Comparison of ENCODE assay signal across 8 mouse cellular contexts in the genomic region with DNA sequence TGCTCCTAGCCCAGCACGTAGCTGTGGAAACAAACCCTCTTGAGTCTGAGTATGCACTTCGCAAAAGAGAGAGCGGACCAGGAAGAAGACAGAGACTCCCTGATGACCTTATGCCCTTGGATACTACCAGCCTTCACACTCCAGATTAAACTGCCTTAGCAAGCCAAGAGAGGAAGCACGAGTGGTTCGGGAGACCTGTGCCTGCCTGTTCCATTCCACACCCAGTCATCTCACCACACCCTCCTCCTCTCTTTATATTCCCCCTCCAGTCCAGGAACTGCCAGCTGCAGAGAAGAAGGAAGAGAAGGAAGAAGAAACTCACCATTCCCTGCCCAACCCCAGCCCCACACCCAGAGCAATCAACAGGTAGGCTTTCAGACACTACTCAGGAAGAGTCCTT. TPM values are rescaled to one million over a fixed set of nuclear protein-coding genes. Genes with fewer than 3 reads are reported as not detected.
DNase-seq lines count a peak whose midpoint lies in the region; ATAC-seq and TF ChIP-seq lines count a peak whose summit lies in the region.

A gene (plus strand): TSS at position 221 of the 400 bp plus-strand sequence.

- H3K9me3 ChIP-seq in embryonic facial prominence, embryonic 15.5 days (replicated peaks) = no peaks in the 10 kb centered on the region
- H3K9me3 ChIP-seq in kidney, postnatal 0 days (replicated peaks; ENCODE audit: low read length) = no peaks in the 10 kb centered on the region
- H3K9me3 ChIP-seq in midbrain, embryonic 11.5 days (ENCODE audit: control insufficient read depth, low read length) = no peaks in the 10 kb centered on the region

- ATAC-seq in embryonic facial prominence, embryonic 15.5 days (ENCODE audit: insufficient number of reproducible peaks, low FRiP score, low TSS enrichment, low read depth) = no peak
- ATAC-seq in kidney, postnatal 0 days (replicated peaks; ENCODE audit: low FRiP score, low read depth) = no peak
- ATAC-seq in midbrain, embryonic 11.5 days (ENCODE audit: low FRiP score) = no peak

- DNase-seq in layer of hippocampus, adult 8-10 months (ENCODE audit: low spot score in 2 of 2) = no peak
- no peak for DNase-seq in layer of hippocampus, adult 11-12 months (ENCODE audit: low spot score)
- DNase-seq in kidney, postnatal 0 days (ENCODE audit: low spot score) = no peak
- DNase-seq in midbrain, embryonic 11.5 days (ENCODE audit: low spot score, missing footprints) = no peak
- DNase-seq in yolk sac, embryonic 10.5 days (ENCODE audit: low spot score) = no peak
- no peak for DNase-seq in thymus, postnatal 36 days
- DNase-seq in right cerebral cortex, adult 18-20 months = no peak

- peaks cover 23% of the 10 kb centered on the region for H3K4me1 ChIP-seq in embryonic facial prominence, embryonic 15.5 days
- peaks cover 8% of the 10 kb centered on the region; the same call in 1 of the 2 replicates for H3K4me1 ChIP-seq in kidney, postnatal 0 days (replicated peaks; ENCODE audit: insufficient read depth, low read length)
- peaks cover 12% of the 10 kb centered on the region; the same call in 1 of the 2 replicates for H3K4me1 ChIP-seq in midbrain, embryonic 11.5 days (ENCODE audit: control insufficient read depth, insufficient read depth, low read length)

- H3K4me3 ChIP-seq in embryonic facial prominence, embryonic 15.5 days (replicated peaks) = peak within 1 kb of the TSS; percentile 36
- peak within 1 kb of the TSS; percentile 23 for H3K4me3 ChIP-seq in kidney, postnatal 0 days (replicated peaks; ENCODE audit: low read depth, low read length)
- H3K4me3 ChIP-seq in midbrain, embryonic 11.5 days (ENCODE audit: low read depth, low read length) = peak within 1 kb of the TSS; percentile 29

- peak within 1 kb of the TSS; percentile 51 for H3K4me2 ChIP-seq in embryonic facial prominence, embryonic 15.5 days (replicated peaks)
- peak within 1 kb of the TSS; percentile 50 for H3K4me2 ChIP-seq in kidney, postnatal 0 days (ENCODE audit: low read length)
- H3K4me2 ChIP-seq in midbrain, embryonic 11.5 days = peak within 1 kb of the TSS; percentile 53

- H3K27ac ChIP-seq in embryonic facial prominence, embryonic 15.5 days (replicated peaks) = peak within 1 kb of the TSS; percentile 8; the same call in 1 of the 2 replicates
- H3K27ac ChIP-seq in kidney, postnatal 0 days = no peak within 1 kb of the TSS
- no peak within 1 kb of the TSS for H3K27ac ChIP-seq in midbrain, embryonic 11.5 days (ENCODE audit: low read depth, low read length)

- H3K36me3 ChIP-seq in embryonic facial prominence, embryonic 15.5 days = no peaks in the 10 kb centered on the region
- H3K36me3 ChIP-seq in kidney, postnatal 0 days (ENCODE audit: insufficient read depth, low read length) = no peaks in the 10 kb centered on the region
- H3K36me3 ChIP-seq in midbrain, embryonic 11.5 days (ENCODE audit: control insufficient read depth, insufficient read depth, low read length) = no peaks in the 10 kb centered on the region

- 47% methylated on average over 5 of the region's 5 CpGs for WGBS in embryonic facial prominence, embryonic 15.5 days
- 39% methylated on average over 5 of the region's 5 CpGs for WGBS in kidney, postnatal 0 days
- WGBS in midbrain, embryonic 11.5 days = 72% methylated on average over 5 of the region's 5 CpGs

- H3K9ac ChIP-seq in embryonic facial prominence, embryonic 15.5 days = no peak within 1 kb of the TSS
- H3K9ac ChIP-seq in kidney, postnatal 0 days (ENCODE audit: low read depth, low read length) = 0 out of 2 replicates have a peak within 1 kb of the TSS, but pooled peaks have one; percentile 31
- peak within 1 kb of the TSS; percentile 62 for H3K9ac ChIP-seq in midbrain, embryonic 11.5 days (ENCODE audit: low read length)

- no peak for TF ChIP-seq CTCF in kidney, postnatal 0 days (IDR thresholded peaks at IDR 0.05; ENCODE audit: low read depth)

- peaks cover 9% of the 10 kb centered on the region; the same call in 1 of the 2 replicates for H3K27me3 ChIP-seq in embryonic facial prominence, embryonic 15.5 days
- H3K27me3 ChIP-seq in kidney, postnatal 0 days (ENCODE audit: insufficient read depth, low read length) = no peaks in the 10 kb centered on the region
- H3K27me3 ChIP-seq in midbrain, embryonic 11.5 days (ENCODE audit: control insufficient read depth, insufficient read depth, low read length) = peaks cover 12% of the 10 kb centered on the region

RNA-seq across cellular contexts. Expression of the gene that starts here (rescaled TPM):
- 100 to 1,000 TPM; 386 to 462 (median 428) TPM for total RNA-seq in layer of hippocampus, adult 8-10 months (2022)
- polyA plus RNA-seq in embryonic facial prominence, embryonic 15.5 days (2015; fragmentation: Nextera tagmentation; extraction: Ambion mirVana) = 63.8 and 67.3 TPM in 2 replicates
- 63.1 and 70.4 TPM in 2 replicates for polyA plus RNA-seq in kidney, postnatal 0 days (2015; fragmentation: Nextera tagmentation; extraction: Ambion mirVana)
- polyA plus RNA-seq in midbrain, embryonic 11.5 days (2014; fragmentation: Nextera tagmentation; extraction: Ambion mirVana) = 3.8 and 4.1 TPM in 2 replicates

Comparison
In these comparisons a context has a peak if more than half of its experiments do, and no peak if none do; other contexts are left out.
1. RNA of the gene that starts here (polyA plus RNA-seq): 63.8 to 67.3 TPM in embryonic facial prominence, embryonic 15.5 days and 63.1 to 70.4 TPM in kidney, postnatal 0 days; 3.8 to 4.1 TPM in midbrain, embryonic 11.5 days; every median in the first group is over 10 times any median in the second.
2. Peak in every context shown above with its lines, with median percentiles within 50 percentile points of each other: H3K4me2 ChIP-seq and H3K4me3 ChIP-seq.